In genomic region chr12:81780271-81781093, GRCm38 (mm10) we compare ENCODE assay signal across 8 mouse cellular contexts. TPM values are rescaled to one million over a fixed set of nuclear protein-coding genes. Genes with fewer than 3 reads are reported as not detected.
DNase-seq lines count a peak whose midpoint lies in the region; ATAC-seq and TF ChIP-seq lines count a peak whose summit lies in the region.

No protein-coding gene starts in this region.

- H3K9me3 ChIP-seq in hindbrain, embryonic 10.5 days, result no peaks in the 10 kb centered on the region
- no peaks in the 10 kb centered on the region for H3K9me3 ChIP-seq in limb, embryonic 13.5 days
- no peaks in the 10 kb centered on the region for H3K9me3 ChIP-seq in midbrain, embryonic 15.5 days
- H3K9me3 ChIP-seq in stomach, postnatal 0 days (ENCODE audit: control insufficient read depth, low read length), result no peaks in the 10 kb centered on the region

- H3K36me3 ChIP-seq in hindbrain, embryonic 10.5 days, result no peaks in the 10 kb centered on the region
- no peaks in the 10 kb centered on the region for H3K36me3 ChIP-seq in limb, embryonic 13.5 days
- no peaks in the 10 kb centered on the region for H3K36me3 ChIP-seq in midbrain, embryonic 15.5 days (replicated peaks)
- no peaks in the 10 kb centered on the region for H3K36me3 ChIP-seq in stomach, postnatal 0 days (ENCODE audit: control insufficient read depth, insufficient read depth, low read length)

- ATAC-seq in limb, embryonic 13.5 days (ENCODE audit: low FRiP score, low read depth), result 0 out of 2 replicates have a peak, but pooled peaks have one; percentile 6
- peak; percentile 82 for ATAC-seq in midbrain, embryonic 15.5 days (replicated peaks)
- ATAC-seq in stomach, postnatal 0 days (ENCODE audit: low FRiP score, low TSS enrichment), result peak; percentile 18

- TF ChIP-seq CTCF in stomach, postnatal 0 days (IDR thresholded peaks at IDR 0.05; ENCODE audit: low read depth), result no peak

- H3K9ac ChIP-seq in limb, embryonic 13.5 days, result peak overlapping the region; percentile 65
- peak overlapping the region; percentile 80 for H3K9ac ChIP-seq in midbrain, embryonic 15.5 days
- peak overlapping the region; percentile 79 for H3K9ac ChIP-seq in stomach, postnatal 0 days (ENCODE audit: low read length)

- no peak for TF ChIP-seq EP300 in stomach, postnatal 0 days (optimal IDR thresholded peaks at IDR 0.05)

- peak overlapping the region; percentile 84 for H3K4me3 ChIP-seq in hindbrain, embryonic 10.5 days
- peak overlapping the region; percentile 67 for H3K4me3 ChIP-seq in limb, embryonic 13.5 days
- peak overlapping the region; percentile 87 for H3K4me3 ChIP-seq in midbrain, embryonic 15.5 days
- peak overlapping the region; percentile 71 for H3K4me3 ChIP-seq in stomach, postnatal 0 days (ENCODE audit: low read depth, low read length)

- peaks cover 39% of the 10 kb centered on the region for H3K4me1 ChIP-seq in hindbrain, embryonic 10.5 days (replicated peaks)
- H3K4me1 ChIP-seq in limb, embryonic 13.5 days, result peaks cover 13% of the 10 kb centered on the region
- peaks cover 20% of the 10 kb centered on the region for H3K4me1 ChIP-seq in midbrain, embryonic 15.5 days
- H3K4me1 ChIP-seq in stomach, postnatal 0 days (replicated peaks; ENCODE audit: control insufficient read depth, insufficient read depth), result no peaks in the 10 kb centered on the region

- 1% methylated on average over 91 of the region's 91 CpGs for WGBS in hindbrain, embryonic 10.5 days
- 2% methylated on average over 49 of the region's 91 CpGs for WGBS in limb, embryonic 13.5 days
- 0% methylated on average over 58 of the region's 91 CpGs for WGBS in midbrain, embryonic 15.5 days
- under 1% methylated on average over 65 of the region's 91 CpGs for WGBS in stomach, postnatal 0 days

- peak overlapping the region; percentile 93 for H3K4me2 ChIP-seq in limb, embryonic 13.5 days (replicated peaks)
- H3K4me2 ChIP-seq in midbrain, embryonic 15.5 days, result peak overlapping the region; percentile 65
- H3K4me2 ChIP-seq in stomach, postnatal 0 days (replicated peaks; ENCODE audit: low read depth), result peak overlapping the region; percentile 80

- DNase-seq in adrenal gland, adult (ENCODE audit: inconsistent age in 2 of 2, low spot score in 1 of 2), result peak; percentile 51 to 73
- DNase-seq in adrenal gland, postnatal 4 days (ENCODE audit: low spot score in 2 of 2), result no peak
- DNase-seq in R1 (ENCODE audit: low read depth, low spot score), result peak; percentile 35
- peak; percentile 62 for DNase-seq in embryo, embryonic 9.5 days (ENCODE audit: extremely low spot score)
- peak; percentile 55 for DNase-seq in hindbrain, embryonic 10.5 days (ENCODE audit: low spot score)
- DNase-seq in stomach, postnatal 0 days (ENCODE audit: low spot score), result no peak

- peaks cover 46% of the 10 kb centered on the region for H3K27me3 ChIP-seq in hindbrain, embryonic 10.5 days (ENCODE audit: insufficient read depth, poor library complexity, severe bottlenecking)
- H3K27me3 ChIP-seq in limb, embryonic 13.5 days, result peaks cover 72% of the 10 kb centered on the region
- H3K27me3 ChIP-seq in midbrain, embryonic 15.5 days (replicated peaks), result peaks cover 4% of the 10 kb centered on the region; the same call in 1 of the 2 replicates
- H3K27me3 ChIP-seq in stomach, postnatal 0 days (ENCODE audit: control insufficient read depth, insufficient read depth, low read length), result no peaks in the 10 kb centered on the region; the same call in 1 of the 2 replicates

- peak overlapping the region; percentile 85 for H3K27ac ChIP-seq in hindbrain, embryonic 10.5 days
- no peak overlapping the region for H3K27ac ChIP-seq in limb, embryonic 13.5 days
- peak overlapping the region; percentile 83 for H3K27ac ChIP-seq in midbrain, embryonic 15.5 days
- peak overlapping the region; percentile 95 for H3K27ac ChIP-seq in stomach, postnatal 0 days (replicated peaks)

RNA-seq across cellular contexts. Expression of gene Map3k9, which starts 0.5 kb away (rescaled TPM):
- 1 to 10 TPM; 3.6 to 5.2 TPM for total RNA-seq in adrenal gland, postnatal 4 days (2021)
- 1.3 and 2.1 TPM in 2 replicates for polyA plus RNA-seq in hindbrain, embryonic 10.5 days (2016; fragmentation: Nextera tagmentation; extraction: Ambion mirVana)
- 0.52 and 0.56 TPM in 2 replicates for polyA plus RNA-seq in limb, embryonic 13.5 days (2015; fragmentation: Nextera tagmentation; extraction: Ambion mirVana)
- polyA plus RNA-seq in midbrain, embryonic 15.5 days (2015; fragmentation: Nextera tagmentation; extraction: Ambion mirVana), result 12.0 and 14.6 TPM in 2 replicates
- polyA plus RNA-seq in stomach, postnatal 0 days (2015; fragmentation: Nextera tagmentation; extraction: Ambion mirVana), result 3.2 and 3.8 TPM in 2 replicates

Comparison
In these comparisons a context has a peak if more than half of its experiments do, and no peak if none do; other contexts are left out.
1. DNase-seq: peak in adrenal gland, adult (2 of 2), R1 (single experiment), embryo, embryonic 9.5 days (single experiment) and hindbrain, embryonic 10.5 days (single experiment); none in adrenal gland, postnatal 4 days (0 of 2) and stomach, postnatal 0 days (single experiment).
2. ATAC-seq: peak in every context shown above with its lines; median percentile 82 in midbrain, embryonic 15.5 days; 18 in stomach, postnatal 0 days; 6 in limb, embryonic 13.5 days.
3. Peak in every context shown above with its lines, with median percentiles within 50 percentile points of each other: H3K4me3 ChIP-seq, H3K4me2 ChIP-seq and H3K9ac ChIP-seq.